ENCODE assay signal across 24 mouse cellular contexts in genomic region chr1:91097283-91097834, GRCm38 (mm10). TPM values are rescaled to one million over a fixed set of nuclear protein-coding genes. Genes with fewer than 3 reads are reported as not detected.
DNase-seq lines count a peak whose midpoint lies in the region; ATAC-seq and TF ChIP-seq lines count a peak whose summit lies in the region.
"Had no signal": no experiment of that assay in that cellular context is flagged by ENCODE, and none has a peak within 500 bp of the region (broad histone marks: within the 10 kb centered on the region; RNA-seq: fewer than 3 reads in every experiment).

No protein-coding gene starts in this region.

- no peak overlapping the region for H3K9ac ChIP-seq in heart, postnatal 0 days (replicated peaks; ENCODE audit: low read depth, low read length)
- no peak overlapping the region for H3K9ac ChIP-seq in stomach, postnatal 0 days (ENCODE audit: low read length)
- H3K9ac ChIP-seq: forebrain, embryonic 12.5 days; forebrain, postnatal 0 days; hindbrain, embryonic 14.5 days; liver, embryonic 15.5 days; lung, embryonic 15.5 days had no signal

- intact Hi-C loops in heart, postnatal 10 days (cut with DNase I), result loop anchor here (5.0 kb wide), 1 partner anchor 40 kb away; no protein-coding TSS in a partner anchor

- H3K36me3 ChIP-seq in heart, postnatal 0 days (replicated peaks; ENCODE audit: control insufficient read depth, insufficient read depth, low read length), result peaks cover 46% of the 10 kb centered on the region
- no peaks in the 10 kb centered on the region for H3K36me3 ChIP-seq in stomach, postnatal 0 days (ENCODE audit: control insufficient read depth, insufficient read depth, low read length)
- H3K36me3 ChIP-seq: forebrain, embryonic 12.5 days; liver, embryonic 15.5 days; midbrain, embryonic 10.5 days had no signal

- TF ChIP-seq EP300 in heart, postnatal 0 days (IDR thresholded peaks at IDR 0.05; ENCODE audit: low read depth), result no peak
- no peak for TF ChIP-seq EP300 in stomach, postnatal 0 days (optimal IDR thresholded peaks at IDR 0.05)

- DNase-seq in heart, postnatal 0 days (ENCODE audit: low spot score), result no peak
- DNase-seq in heart, postnatal 10 days, result no peak
- DNase-seq in thymus, adult 18-20 months, result peak; percentile 34 to 52
- DNase-seq in thymus, postnatal 25 days, result peak; percentile 50
- no peak for DNase-seq in stomach, postnatal 0 days (ENCODE audit: low spot score)
- DNase-seq in adipocyte (ENCODE audit: low spot score), result no peak
- DNase-seq: adrenal gland, adult 2 months; cerebellum, adult 2 months; cerebellum, postnatal 14 days; forebrain, postnatal 0 days; gastrocnemius, postnatal 10 days; kidney, adult 11 months; kidney, postnatal 14 days; layer of hippocampus, adult 9-11 months; spleen, adult 18-20 months had no signal

- no peak for TF ChIP-seq CTCF in heart, postnatal 0 days (IDR thresholded peaks at IDR 0.05; ENCODE audit: low read depth)
- TF ChIP-seq CTCF in stomach, postnatal 0 days (IDR thresholded peaks at IDR 0.05; ENCODE audit: low read depth), result no peak

- no peak overlapping the region for H3K4me2 ChIP-seq in heart, postnatal 0 days (ENCODE audit: low read depth, low read length)
- H3K4me2 ChIP-seq in stomach, postnatal 0 days (replicated peaks; ENCODE audit: low read depth), result no peak overlapping the region
- H3K4me2 ChIP-seq: forebrain, embryonic 12.5 days; heart, embryonic 11.5 days; hindbrain, embryonic 14.5 days; liver, embryonic 15.5 days; lung, embryonic 15.5 days had no signal

- peaks cover 38% of the 10 kb centered on the region for H3K4me1 ChIP-seq in heart, postnatal 0 days (ENCODE audit: control insufficient read depth, insufficient read depth)
- H3K4me1 ChIP-seq in stomach, postnatal 0 days (replicated peaks; ENCODE audit: control insufficient read depth, insufficient read depth), result peaks cover 2% of the 10 kb centered on the region; the same call in 1 of the 2 replicates

- 0 out of 2 replicates have a peak overlapping the region, but pooled peaks have one; percentile 80 for H3K27ac ChIP-seq in heart, postnatal 0 days (ENCODE audit: low read depth)
- H3K27ac ChIP-seq in stomach, postnatal 0 days (replicated peaks), result no peak overlapping the region
- H3K27ac ChIP-seq: forebrain, embryonic 12.5 days; hindbrain, embryonic 14.5 days; liver, embryonic 15.5 days; lung, embryonic 15.5 days had no signal

- no peak for ATAC-seq in heart, postnatal 0 days (ENCODE audit: insufficient read depth, low read depth)
- no peak for ATAC-seq in stomach, postnatal 0 days (ENCODE audit: low FRiP score, low TSS enrichment)
- ATAC-seq: forebrain, postnatal 0 days; midbrain, embryonic 16.5 days had no signal

- no peaks in the 10 kb centered on the region for H3K9me3 ChIP-seq in heart, postnatal 0 days (replicated peaks; ENCODE audit: control insufficient read depth, low read length)
- no peaks in the 10 kb centered on the region for H3K9me3 ChIP-seq in stomach, postnatal 0 days (ENCODE audit: control insufficient read depth, low read length)
- H3K9me3 ChIP-seq: forebrain, embryonic 12.5 days; liver, embryonic 15.5 days; lung, embryonic 15.5 days; midbrain, embryonic 10.5 days had no signal

- H3K27me3 ChIP-seq in heart, postnatal 0 days (ENCODE audit: control insufficient read depth, insufficient read depth, low read length), result no peaks in the 10 kb centered on the region
- H3K27me3 ChIP-seq in stomach, postnatal 0 days (ENCODE audit: control insufficient read depth, insufficient read depth, low read length), result no peaks in the 10 kb centered on the region
- H3K27me3 ChIP-seq: forebrain, embryonic 12.5 days; liver, embryonic 15.5 days; lung, embryonic 15.5 days had no signal

- 88% methylated on average over 11 of the region's 11 CpGs for WGBS in heart, postnatal 0 days
- 83% methylated on average over 11 of the region's 11 CpGs for WGBS in stomach, postnatal 0 days

- no peak overlapping the region for H3K4me3 ChIP-seq in heart, postnatal 0 days (ENCODE audit: low read depth, low read length)
- H3K4me3 ChIP-seq in stomach, postnatal 0 days (ENCODE audit: low read depth, low read length), result no peak overlapping the region
- H3K4me3 ChIP-seq: erythroblast, embryonic 14.5 days; forebrain, embryonic 12.5 days; liver, embryonic 15.5 days; lung, embryonic 15.5 days; midbrain, embryonic 10.5 days had no signal

RNA-seq across cellular contexts. Expression of gene Rbm44, which starts 47.5 kb away (rescaled TPM):
- total RNA-seq in heart, postnatal 0 days (2014; rRNA removed; ENCODE audit: low replicate concordance), result 0.04 and 4.4 TPM in 2 replicates
- polyA plus RNA-seq in heart, postnatal 0 days (2015; fragmentation: Nextera tagmentation; extraction: Ambion mirVana), result 0.71 and 0.97 TPM in 2 replicates
- total RNA-seq in heart, postnatal 10 days (2021), result under 1 TPM; 0.45 to 0.50 TPM
- polyA plus RNA-seq in stomach, postnatal 0 days (2015; fragmentation: Nextera tagmentation; extraction: Ambion mirVana), result 0.15 and 0.24 TPM in 2 replicates
- total RNA-seq: adrenal gland, adult 2 months had no signal
- polyA plus RNA-seq: adrenal gland, adult 2 months; erythroblast, embryonic 14.5 days; liver, adult 2 months had no signal

Comparison
In these comparisons a context has a peak if more than half of its experiments do, and no peak if none do; other contexts are left out.
1. DNase-seq: peak in thymus, adult 18-20 months (2 of 2) and thymus, postnatal 25 days (single experiment); none in heart, postnatal 0 days (single experiment), heart, postnatal 10 days (0 of 2), stomach, postnatal 0 days (single experiment) and adipocyte (single experiment).